16 mouse cellular contexts compared by ENCODE assay signal in genomic region chr16:72256388-72256787, GRCm38 (mm10). TPM values are rescaled to one million over a fixed set of nuclear protein-coding genes. Genes with fewer than 3 reads are reported as not detected.
"Had no signal": no experiment of that assay in that cellular context is flagged by ENCODE, and none has a peak within 500 bp of the region (broad histone marks: within the 10 kb centered on the region; RNA-seq: fewer than 3 reads in every experiment).

No protein-coding gene starts in this region.

- H3K9me3 ChIP-seq: neural tube, embryonic 15.5 days; stomach, embryonic 15.5 days had no signal

- H3K4me3 ChIP-seq: neural tube, embryonic 15.5 days; stomach, embryonic 15.5 days had no signal

- DNase-seq: retina, postnatal 1 day; right cerebral cortex, adult 18-20 months; right cerebral cortex, postnatal 14 days; right cerebral cortex, postnatal 25 days; right cerebral cortex, postnatal 4 days; spleen, adult 18-20 months; thymus, adult 18-20 months; thymus, adult 2 months; thymus, postnatal 14 days; thymus, postnatal 25 days; thymus, postnatal 36 days; thymus, postnatal 4 days had no signal

- H3K4me1 ChIP-seq: neural tube, embryonic 15.5 days; stomach, embryonic 15.5 days had no signal

- H3K4me2 ChIP-seq: neural tube, embryonic 15.5 days; stomach, embryonic 15.5 days had no signal

- H3K9ac ChIP-seq: neural tube, embryonic 15.5 days; stomach, embryonic 15.5 days had no signal

- H3K36me3 ChIP-seq: neural tube, embryonic 15.5 days; stomach, embryonic 15.5 days had no signal

- H3K27ac ChIP-seq: neural tube, embryonic 15.5 days; stomach, embryonic 15.5 days; stomach, postnatal 0 days had no signal

- H3K27me3 ChIP-seq: neural tube, embryonic 15.5 days; stomach, embryonic 15.5 days had no signal

RNA-seq across cellular contexts. Expression of gene Robo1, which starts 51.7 kb away (rescaled TPM):
- total RNA-seq: neutrophil, adult 5-6 weeks had no signal
